Mouse (Mus musculus): ENCODE measurements around the gene Srp54a.
"Not testable (repeated sequence)": the region's sequence is repeated elsewhere in the genome, so short reads cannot be mapped to it uniquely, and the experiment has no call there.

Gene Srp54a

DNA sequence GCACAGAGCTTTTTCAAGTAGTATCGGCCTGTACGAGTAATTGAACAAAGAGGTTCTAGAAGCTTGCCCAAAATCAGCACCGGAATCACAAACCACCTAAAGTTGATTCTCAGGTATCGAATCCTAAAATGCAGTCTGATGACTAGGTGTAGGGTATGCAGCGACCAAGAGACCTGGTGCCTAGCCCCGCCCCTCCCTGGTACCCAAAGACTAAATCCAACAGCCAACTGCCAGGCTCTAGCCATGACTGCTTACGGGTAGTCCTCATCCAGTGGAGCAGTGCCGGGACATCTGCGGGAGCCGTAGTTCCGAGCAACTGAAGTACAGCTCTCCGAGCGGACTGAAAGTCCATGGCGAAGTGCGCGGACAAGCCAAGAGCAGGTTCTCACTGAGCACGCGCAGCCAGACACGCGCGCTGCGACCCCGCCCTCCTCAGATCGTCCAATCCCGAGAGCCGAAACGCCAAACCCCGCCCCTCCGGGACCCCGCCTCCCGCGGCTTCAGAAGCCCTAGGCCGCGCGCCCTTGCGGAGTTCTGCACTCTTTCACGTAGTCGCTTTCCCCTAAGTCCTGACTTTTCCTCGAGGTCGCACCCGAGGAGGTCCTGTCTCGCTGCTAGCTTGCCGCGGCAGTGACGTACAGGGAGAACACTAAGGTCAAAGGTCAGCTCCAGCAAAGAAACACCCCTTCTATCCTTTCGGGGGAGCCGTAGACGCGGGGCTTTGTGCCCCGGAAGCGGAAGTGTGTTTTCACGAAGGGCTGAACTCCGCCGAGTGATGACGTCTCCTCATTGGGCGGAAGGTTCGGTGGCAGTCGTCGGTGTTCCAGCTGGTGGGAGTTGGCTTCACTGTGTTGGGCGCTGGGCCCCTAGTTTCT is at the start of gene Srp54a, which contains the start of gene 2700097O09Rik:
Gene Srp54a, plus strand, starts transcription at position 537 of the 875 bp plus-strand sequence.
Gene 2700097O09Rik, minus strand, starts transcription at position 385 of the 875 bp plus-strand sequence.
- peak; percentile 91 for DNase-seq (ENCODE audit: low read depth, low spot score)

DNA sequence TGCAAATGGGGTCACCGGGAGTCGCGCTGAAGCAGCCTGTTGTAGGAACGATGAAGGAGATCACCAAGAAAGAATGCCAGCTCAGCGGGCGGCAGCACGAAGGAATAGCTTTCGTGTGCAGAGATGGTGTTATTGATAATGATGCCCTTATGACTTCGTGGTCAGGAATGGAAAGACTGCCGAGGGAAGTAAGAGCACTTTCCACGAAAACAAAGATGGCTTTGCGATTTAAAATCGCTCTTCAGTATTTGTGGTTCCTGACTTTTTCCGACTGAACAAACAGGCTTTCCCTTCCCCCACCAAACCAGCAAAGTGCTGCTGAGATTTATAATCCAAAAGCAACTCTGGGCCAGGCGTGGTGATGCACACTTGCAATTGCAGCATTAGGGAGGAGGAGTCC is 39.1 kb upstream of the Srp54a start:
- no peak for DNase-seq (ENCODE audit: low read depth, low spot score)

DNA sequence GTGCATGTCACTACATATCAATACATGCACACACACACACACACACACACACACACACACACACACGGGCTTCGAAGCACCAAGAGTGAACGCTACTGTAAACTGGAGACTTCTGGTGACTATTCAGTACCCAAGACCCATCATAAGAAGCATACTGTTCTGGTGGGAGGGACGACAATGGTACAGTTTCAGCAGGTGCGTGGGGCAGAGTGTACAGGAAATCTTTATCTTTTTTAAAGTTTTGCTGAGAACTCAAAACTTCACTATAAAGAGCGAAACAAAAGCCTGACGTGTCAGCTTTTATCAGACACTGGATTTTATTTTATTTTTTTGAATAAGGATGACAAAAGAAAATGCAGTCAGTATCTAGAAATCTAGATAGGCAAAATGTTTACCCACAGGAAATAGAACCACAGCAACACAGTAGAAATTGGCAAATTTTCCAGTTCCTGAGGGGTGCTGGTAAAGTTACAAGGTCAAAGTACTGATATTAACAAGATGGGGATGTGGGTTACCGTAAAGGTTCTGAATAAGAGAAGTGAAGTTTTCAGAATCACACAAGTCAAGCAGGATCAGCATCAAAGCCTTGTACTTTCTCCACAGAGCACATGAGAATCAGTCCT is 30.2 kb upstream of the Srp54a start:
- no peak for DNase-seq (ENCODE audit: low read depth, low spot score)

DNA sequence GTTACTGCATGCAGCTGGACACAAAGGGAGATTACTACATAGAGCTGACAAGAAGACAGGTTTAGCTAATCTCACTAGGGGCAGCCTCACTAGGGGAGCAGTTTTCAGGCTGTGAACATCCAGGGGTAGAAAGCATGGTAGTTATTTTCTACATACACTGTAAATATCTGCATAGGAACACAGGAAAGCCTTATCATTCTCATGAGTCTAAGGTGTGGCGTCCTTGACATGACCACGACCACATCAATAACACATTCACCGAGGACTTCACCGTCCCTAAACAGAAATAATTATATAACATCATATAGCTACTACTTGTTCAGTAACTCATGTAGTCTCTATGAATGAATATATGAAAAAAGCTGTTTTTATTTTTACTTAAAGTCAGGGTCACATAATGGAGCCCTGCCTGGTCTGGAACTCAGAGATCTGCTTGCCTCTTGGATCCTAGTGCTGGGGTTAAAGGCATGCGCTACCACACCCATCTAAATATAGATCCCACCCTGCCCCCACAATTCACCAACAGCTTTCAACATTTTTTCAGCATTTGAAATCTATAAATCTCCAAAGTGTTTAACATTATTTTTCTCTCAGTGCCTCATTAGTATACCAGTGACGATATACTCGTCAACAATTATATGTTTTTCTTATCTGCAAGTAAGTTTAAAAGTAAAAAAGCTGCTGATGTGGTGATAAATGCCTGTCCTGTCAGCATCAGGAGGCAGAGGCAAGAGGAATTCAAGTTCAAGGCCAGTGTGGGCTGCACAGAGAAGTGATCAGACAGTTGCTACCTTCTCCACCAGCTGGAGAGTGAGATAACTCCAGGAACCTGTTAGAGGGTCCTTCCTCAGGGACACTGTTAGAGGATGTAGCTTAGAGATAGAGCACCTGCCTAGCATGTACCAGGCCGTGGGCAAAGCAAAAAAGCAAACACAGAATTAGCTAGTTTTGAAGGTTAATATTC is 28.6 kb upstream of the Srp54a start:
- DNase-seq (ENCODE audit: low read depth, low spot score): peak; percentile 64

DNA sequence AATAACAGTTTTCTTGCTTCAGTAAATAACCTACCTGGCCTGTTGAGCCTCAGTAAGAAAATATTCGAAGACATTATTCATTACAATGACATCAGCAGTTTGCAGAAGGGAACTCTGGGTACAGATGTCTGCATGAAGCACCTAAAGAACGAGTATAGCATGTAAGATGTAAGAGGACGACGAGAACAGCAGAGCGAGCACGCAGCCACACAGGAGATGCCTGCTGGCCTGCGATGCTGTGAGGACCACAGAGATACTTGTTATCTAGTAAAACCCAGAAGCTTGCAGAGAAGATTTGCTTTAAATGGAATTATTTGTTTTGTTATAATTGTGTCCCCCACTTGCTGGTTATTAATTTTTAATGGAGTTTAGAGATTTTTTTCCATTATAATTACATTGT is 26.8 kb upstream of the Srp54a start:
- DNase-seq (ENCODE audit: low read depth, low spot score): peak; percentile 48

DNA sequence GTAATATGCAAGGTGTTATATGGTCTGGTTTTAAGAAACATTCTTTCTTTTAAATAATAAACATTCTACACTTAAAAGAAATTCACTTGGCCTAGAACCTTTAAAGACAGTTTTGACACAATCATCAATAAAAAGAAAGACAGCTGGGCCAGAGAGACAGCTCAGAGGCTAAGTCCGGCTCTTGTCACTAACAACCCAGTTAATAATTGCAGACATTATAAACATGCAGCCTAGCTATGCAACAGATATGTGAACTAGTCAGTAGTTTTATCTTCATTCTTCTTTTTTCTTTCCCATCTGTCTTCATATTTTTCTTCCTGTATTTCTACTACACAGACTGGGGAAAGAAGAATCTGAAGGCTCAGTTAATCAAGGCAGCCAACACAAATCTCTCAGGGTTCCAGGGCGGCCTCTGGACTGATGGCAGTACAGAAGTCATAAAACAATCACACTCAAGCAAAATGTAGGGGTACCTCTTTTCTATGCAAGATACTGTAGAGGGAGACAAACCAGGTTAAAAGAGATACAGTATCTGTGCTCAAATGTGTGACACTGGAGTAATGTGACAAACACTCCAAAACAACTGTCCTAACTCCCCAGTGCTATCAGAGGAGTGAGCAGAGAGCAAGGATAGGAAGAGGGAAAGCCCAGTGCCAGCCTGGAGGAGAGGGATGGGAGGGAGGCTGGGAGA is 25.4 kb upstream of the Srp54a start:
- DNase-seq (ENCODE audit: low read depth, low spot score): no peak

DNA sequence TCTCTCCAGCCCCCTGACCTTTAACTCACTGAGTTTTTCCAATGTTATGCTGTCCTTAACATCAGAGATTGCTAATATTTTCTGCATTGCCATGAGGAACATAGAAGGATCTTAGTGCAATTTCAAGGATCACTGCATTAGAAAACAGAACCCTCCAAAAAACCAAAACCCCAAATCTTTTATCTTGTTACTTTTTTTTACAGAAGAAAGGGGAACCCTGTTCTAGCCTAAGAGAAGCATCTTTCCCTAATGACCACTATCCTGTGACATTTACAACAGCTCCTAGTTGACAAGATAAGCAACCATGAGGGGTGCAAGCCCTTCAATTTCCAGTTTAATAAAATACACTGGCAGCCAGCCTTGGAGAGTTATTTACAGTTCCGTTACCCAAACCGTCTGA is 23.4 kb upstream of the Srp54a start:
- DNase-seq (ENCODE audit: low read depth, low spot score): no peak

DNA sequence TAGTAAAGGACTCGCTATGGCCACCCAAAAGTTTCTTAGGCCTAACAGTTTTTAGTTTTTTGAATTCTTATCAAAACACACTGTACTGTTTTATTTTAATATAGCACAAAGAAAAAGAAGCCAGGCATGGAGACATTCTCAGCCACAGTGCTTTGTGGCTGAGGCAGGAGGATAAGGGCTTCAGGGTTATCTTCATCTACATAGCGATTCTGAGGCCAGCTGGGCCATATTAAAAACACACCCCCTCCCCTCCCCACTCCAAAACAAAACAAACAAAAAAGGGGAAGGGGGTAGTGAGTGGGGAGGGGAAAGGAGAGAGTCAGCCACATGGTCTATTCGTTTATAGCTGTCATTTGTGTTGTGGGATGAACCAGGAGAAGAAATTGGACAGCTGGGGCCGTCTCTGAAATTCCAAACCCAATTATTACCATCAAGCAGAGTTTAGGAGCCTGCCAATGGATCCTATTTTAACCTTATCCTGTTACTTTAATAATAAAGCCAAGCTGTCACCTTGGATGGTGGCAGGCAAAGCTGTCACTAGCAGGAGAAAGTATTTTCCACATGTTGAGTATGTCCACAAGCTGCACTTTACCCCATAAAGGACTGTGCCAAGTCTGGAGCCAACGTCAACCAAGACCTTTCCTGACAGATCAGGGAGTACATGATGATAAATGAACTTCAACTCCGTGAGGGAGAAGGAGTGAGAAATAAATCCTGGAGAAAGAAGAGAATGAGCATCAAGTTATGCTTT is 21.0 kb upstream of the Srp54a start:
- DNase-seq (ENCODE audit: low read depth, low spot score): no peak

DNA sequence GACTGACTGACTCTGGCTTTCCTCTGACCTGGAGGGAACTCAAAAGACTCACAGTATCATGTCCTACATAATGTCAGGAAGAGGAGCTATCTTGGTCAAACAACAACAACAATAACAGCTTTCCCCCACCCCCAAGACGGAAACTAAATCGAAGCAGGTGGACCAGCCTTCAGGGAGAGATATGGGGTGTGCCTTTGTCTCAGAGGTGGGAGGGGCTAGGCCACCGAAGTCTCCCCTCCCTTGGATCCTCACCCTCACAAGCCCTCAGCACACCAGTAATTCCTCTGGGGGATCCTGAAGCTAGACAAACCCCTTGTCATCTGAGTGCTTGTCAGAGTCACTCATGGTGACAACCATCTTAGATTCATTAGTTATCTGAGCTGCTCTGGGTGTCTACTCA is 20.2 kb upstream of the Srp54a start:
- no peak for DNase-seq (ENCODE audit: low read depth, low spot score)

DNA sequence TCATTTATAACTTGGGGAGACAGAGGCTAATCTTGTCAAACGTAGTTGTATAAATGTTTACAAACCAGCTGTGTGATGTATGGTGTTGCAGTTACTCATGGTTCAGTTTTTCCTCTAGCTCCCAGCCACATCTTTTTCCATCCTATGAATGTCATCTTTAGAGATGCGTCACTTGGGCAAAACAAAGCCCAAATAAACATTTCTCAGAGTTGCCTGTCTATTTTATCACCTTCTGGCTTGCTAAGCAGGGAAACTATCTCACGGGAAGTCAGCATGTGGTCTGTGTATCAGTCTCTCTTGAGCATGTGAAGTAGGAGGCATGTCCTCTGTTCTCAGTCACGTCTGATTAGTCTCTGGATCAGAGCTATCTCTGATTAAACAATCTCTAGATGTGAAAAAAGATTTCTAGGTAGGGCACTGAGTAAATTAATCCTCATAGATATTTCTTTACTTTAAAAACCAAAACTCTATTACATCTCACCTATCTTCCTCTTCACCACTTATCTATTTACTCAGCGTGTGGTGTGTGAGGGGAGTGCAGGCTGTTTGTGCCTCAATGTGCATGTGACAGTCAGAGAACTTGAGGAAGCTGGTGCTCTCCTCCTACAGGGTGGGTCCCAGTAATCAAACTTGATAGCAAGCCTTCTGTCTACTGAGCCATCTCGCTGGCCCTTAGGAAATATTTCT is 19.7 kb upstream of the Srp54a start:
- DNase-seq (ENCODE audit: low read depth, low spot score): no peak

DNA sequence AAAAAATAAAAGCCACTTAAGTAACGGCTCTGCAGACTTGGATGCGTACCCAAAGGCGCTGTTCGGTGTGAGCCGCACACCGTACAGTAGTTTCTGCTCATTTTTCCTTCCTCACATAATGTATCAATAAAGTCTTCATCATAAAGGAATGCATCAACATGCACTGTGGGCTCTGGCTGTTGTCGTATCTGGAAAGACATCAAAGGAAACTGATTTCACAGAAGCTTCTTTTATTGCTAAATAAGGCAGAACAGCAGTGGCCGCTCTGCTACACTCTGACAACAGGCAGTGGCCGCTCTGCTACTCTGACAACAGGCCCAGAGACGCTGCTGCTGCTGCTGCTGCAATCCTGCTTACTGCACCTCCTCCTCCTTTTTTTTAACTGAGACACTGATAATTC is 19.1 kb upstream of the Srp54a start:
- no peak for DNase-seq (ENCODE audit: low read depth, low spot score)

DNA sequence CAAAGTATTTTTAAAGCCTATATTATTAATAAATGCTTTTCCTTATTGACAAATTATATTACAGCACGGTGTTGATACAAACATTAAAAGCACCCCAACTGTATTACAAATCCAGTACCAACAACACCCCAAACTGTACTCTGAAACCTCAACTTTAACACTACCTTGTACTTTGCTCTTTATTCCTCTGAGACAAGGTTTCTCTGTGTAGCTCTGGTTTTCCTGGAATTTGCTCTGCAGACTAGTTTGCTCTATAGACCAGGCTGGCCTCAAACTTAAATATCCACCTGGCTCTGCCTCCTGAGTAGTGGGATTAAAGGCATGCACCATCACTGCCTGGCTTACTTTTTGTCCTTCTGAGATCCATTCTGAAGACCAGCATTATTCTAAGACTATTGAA is 17.9 kb upstream of the Srp54a start:
- no peak for DNase-seq (ENCODE audit: low read depth, low spot score)

DNA sequence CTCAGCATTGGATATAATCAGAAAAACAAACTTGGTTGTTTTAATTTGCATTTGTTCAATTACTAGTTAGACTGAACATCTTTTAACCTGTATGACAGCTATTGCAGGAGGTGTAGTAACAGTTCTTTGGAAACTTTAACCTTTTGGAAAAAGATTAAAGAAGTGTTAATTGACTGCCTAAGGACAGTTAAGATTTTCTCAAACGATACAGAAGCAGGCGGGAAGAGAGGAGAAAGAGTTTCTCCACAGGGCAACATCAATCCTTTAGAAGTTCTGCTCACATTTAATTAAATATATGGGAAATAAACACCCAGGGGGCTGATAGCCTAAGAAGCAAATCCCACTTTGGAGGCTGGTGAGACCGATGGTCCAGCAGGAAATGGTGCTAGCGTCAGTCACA is 7.6 kb upstream of the Srp54a start:
- DNase-seq (ENCODE audit: low read depth, low spot score): no peak

DNA sequence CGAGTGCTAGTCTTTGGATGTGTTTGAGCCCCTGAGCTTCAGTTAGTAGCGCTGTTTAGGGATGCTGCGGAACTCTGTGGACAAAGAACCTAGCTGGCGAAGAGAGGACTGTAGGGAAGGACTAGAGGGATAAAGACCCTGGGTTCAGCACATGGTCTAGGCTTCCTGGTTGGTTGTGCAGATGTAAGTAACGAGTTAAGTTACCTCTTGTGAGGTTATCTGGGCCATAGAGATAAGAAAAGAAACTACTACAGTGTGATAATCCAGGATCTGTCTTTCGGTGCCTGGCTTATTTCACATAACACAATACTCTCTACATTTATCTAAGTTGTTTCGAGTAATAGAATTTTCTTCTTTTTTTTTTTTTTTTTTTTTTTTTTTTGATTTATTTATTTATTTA is 6.4 kb upstream of the Srp54a start:
- DNase-seq (ENCODE audit: low read depth, low spot score): no peak

DNA sequence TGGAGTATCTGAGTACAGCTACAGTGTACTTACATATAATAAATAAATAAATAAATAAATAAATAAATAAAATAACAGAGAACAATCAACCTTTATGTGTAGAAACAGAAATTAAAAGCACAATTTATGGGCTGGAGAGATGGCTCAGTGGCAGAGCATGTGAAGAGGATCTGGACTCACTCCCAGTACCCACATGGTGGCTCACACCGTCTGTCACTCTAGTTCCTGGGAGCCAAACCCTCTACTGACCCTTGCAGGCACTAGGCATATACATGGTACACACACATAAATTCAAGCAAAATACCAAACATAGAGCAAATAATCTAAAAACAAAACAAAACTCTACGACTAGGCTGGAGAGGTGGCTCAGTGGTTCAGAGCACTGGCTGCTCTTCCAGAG is 4.8 kb upstream of the Srp54a start:
- no peak for DNase-seq (ENCODE audit: low read depth, low spot score)

DNA sequence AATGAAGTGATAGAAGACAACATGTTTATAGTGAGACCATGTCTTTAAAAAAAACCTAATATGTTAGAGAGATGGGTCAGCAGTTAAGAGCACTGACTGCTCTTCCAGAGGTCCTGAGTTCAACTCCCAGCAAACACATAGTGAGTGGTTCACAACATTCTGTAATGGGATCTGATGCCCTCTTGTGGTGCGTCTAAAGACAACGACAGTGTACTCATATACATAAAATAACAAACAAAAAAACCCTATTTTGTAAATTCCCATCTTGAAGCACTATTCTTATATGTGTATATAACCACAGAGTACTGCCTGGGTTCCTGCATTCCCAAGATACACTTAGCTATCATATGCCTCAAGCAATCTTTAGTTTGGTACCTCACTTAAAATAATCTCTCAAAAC is 1.4 kb upstream of the Srp54a start:
- not testable (repeated sequence) for DNase-seq (ENCODE audit: low read depth, low spot score)

DNA sequence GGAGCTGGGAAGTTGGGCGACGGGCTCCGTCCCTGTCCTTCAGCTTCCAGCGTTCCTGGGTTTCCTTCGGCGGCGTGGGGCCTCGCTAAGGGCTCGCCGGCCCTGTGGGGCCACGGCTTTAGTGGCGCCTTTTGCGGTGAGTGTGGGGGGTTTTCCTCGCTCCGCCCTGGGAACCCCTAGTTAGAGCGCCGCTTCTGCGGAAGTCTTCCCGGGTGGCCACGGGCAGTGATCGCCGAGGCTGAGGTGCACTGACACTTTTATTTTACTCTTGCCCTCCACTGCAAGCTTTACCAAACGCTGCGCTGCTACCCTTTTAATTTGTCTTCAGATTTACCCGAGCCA is 510 bp downstream of the Srp54a start:
- not testable (repeated sequence) for DNase-seq (ENCODE audit: low read depth, low spot score)

DNA sequence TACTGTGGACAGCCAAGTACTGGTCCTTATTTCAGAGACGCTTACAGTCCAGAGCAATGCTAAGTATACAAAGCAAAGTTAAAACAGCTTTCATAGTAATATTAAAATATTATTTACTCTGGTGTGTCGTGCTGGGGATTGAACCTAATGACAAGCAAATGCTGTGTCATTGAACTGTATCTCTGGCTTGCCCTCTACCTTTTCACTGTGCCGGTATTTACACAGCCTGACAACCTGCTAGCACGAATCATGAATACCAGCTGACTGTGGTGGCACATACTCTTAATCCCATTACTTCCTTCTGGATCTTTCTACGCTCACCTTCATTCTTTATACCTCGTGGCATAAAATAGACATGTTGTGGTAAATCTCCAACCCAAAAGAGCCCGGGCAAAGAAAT is 12.1 kb downstream of the Srp54a start:
- not testable (repeated sequence) for DNase-seq (ENCODE audit: low read depth, low spot score)

DNA sequence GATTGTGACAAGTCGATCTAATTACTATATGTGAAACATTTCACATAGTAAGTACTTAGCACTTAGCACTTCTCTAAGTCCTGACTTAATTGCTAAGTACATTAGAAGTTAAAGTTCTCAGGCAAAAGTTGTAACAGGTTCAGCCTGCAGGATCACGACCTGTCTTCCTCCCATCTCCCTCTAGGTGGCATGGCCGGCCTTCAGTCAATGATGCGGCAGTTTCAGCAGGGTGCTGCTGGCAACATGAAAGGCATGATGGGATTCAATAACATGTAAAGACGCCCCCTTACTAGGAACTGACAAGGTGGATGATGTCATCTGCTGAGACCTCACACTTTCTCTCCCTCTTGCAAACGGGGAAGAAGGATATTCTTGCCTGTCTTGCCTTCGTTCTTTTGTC is 32.6 kb downstream of the Srp54a start:
- not testable (repeated sequence) for DNase-seq (ENCODE audit: low read depth, low spot score)

DNA sequence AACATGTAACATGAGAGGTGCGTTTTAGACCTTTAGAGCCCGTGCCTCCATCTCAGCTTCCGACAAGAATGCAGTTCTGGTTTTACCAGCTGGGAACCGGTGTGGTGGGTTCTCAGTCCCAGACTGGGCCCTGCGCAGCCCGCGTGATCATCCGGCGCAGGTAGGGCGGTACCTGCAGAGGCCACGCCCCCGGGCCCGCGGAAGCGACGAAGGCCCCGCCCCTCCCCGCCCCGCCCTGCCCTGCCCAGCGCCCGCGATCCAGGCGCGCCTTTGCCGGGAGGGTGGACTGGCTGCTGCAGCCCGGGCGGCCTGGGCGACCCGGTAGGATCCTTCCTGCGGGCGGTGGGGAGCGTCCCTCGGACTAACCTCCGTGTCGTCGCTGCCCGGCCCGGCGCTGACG is 44.2 kb downstream of the Srp54a start, which contains the start of gene Fam177a:
Gene Fam177a, plus strand, starts transcription at position 228 of the 400 bp plus-strand sequence.
- DNase-seq (ENCODE audit: low read depth, low spot score): not testable (repeated sequence)
